Mouse (Mus musculus) layer of hippocampus, postnatal 14 days (tissue): Measurements from ENCODE around the gene Ube2o. TPM values are rescaled to one million over a fixed set of nuclear protein-coding genes. Genes with fewer than 3 reads are reported as not detected.
"Not testable (repeated sequence)": the region's sequence is repeated elsewhere in the genome, so short reads cannot be mapped to it uniquely, and the experiment has no call there.

Experiments
- DNase-seq, 2 experiments: peaks; one replicate each; pipeline ENCODE4 v3.0.0; 2021 to 2022; ENCODE audit warnings: low spot score in 2 of 2, mixed read lengths in 1 of 2
- total RNA-seq, 2 experiments: library from RNA; stranded (reverse); gene quantifications; 2 replicates each; pipeline ENCODE4 v1.2.3; 2021

The Ube2o gene
- total RNA-seq, 2 experiments from 2014 or later: 104 to 108 TPM

GRCm38 (mm10) chr11:116615735-116616437 lies 34.6 kb upstream of the Ube2o start:
- no peak for DNase-seq

GRCm38 (mm10) chr11:116613234-116613633 lies 32.0 kb upstream of the Ube2o start:
- no peak for DNase-seq

GRCm38 (mm10) chr11:116612554-116612953 lies 31.3 kb upstream of the Ube2o start:
- no peak for DNase-seq

- no peak for DNase-seq
Measured at GRCm38 (mm10) chr11:116611883-116612282, 30.6 kb upstream of the Ube2o start.

GRCm38 (mm10) chr11:116611168-116611567 lies 29.9 kb upstream of the Ube2o start:
- DNase-seq: not testable (repeated sequence)

- no peak for DNase-seq
Measured at GRCm38 (mm10) chr11:116609965-116610630, 28.9 kb upstream of the Ube2o start.

- DNase-seq: no peak
Measured at GRCm38 (mm10) chr11:116607717-116608116, 26.5 kb upstream of the Ube2o start.

GRCm38 (mm10) chr11:116604097-116604496 lies 22.9 kb upstream of the Ube2o start:
- no peak for DNase-seq

GRCm38 (mm10) chr11:116603339-116603738 lies 22.1 kb upstream of the Ube2o start:
- no peak for DNase-seq

GRCm38 (mm10) chr11:116602043-116602442 lies 20.8 kb upstream of the Ube2o start:
- no peak for DNase-seq

GRCm38 (mm10) chr11:116601166-116601565 lies 19.9 kb upstream of the Ube2o start:
- DNase-seq: no peak

- no peak for DNase-seq
Measured at GRCm38 (mm10) chr11:116599230-116599629, 18.0 kb upstream of the Ube2o start.

- DNase-seq: no peak
Measured at GRCm38 (mm10) chr11:116598193-116598592, 16.9 kb upstream of the Ube2o start.

GRCm38 (mm10) chr11:116596766-116597165 lies 15.5 kb upstream of the Ube2o start:
- DNase-seq: no peak

GRCm38 (mm10) chr11:116593345-116593744 lies 12.1 kb upstream of the Ube2o start:
- no peak for DNase-seq

GRCm38 (mm10) chr11:116592428-116592827 lies 11.2 kb upstream of the Ube2o start:
- peak; percentile 95 to 97 for DNase-seq

- no peak for DNase-seq
Measured at GRCm38 (mm10) chr11:116591621-116592020, 10.4 kb upstream of the Ube2o start.

- no peak for DNase-seq
Measured at GRCm38 (mm10) chr11:116589574-116589973, 8.3 kb upstream of the Ube2o start.

GRCm38 (mm10) chr11:116589020-116589531 lies 7.8 kb upstream of the Ube2o start:
- no peak for DNase-seq

- DNase-seq: peak; percentile 63 to 67
Measured at GRCm38 (mm10) chr11:116586801-116587631, 5.8 kb upstream of the Ube2o start.

GRCm38 (mm10) chr11:116586310-116586709 lies 5.1 kb upstream of the Ube2o start, which contains the start of gene Aanat:
Gene Aanat, plus strand, starts transcription at chr11:116586432.
- DNase-seq: no peak

- DNase-seq: no peak
Measured at GRCm38 (mm10) chr11:116585682-116586081, 4.4 kb upstream of the Ube2o start.
